Mouse (Mus musculus): ENCODE results near the gene Slc15a1.
A peak's percentile ranks its signal among the peaks of the same experiment; 100 is the strongest.

Gene Slc15a1

GRCm38 (mm10) chr14:121493712-121494111, 11.3 kb downstream of the Slc15a1 start:
- DNase-seq (ENCODE audit: low spot score) = no peak

GRCm38 (mm10) chr14:121492328-121492727, 12.7 kb downstream of the Slc15a1 start:
- no peak for DNase-seq (ENCODE audit: low spot score)

- no peak for DNase-seq (ENCODE audit: low spot score)
These were observed 19.3 kb downstream of the Slc15a1 start for GRCm38 (mm10) chr14:121485722-121486121.

GRCm38 (mm10) chr14:121484436-121484835, 20.6 kb downstream of the Slc15a1 start:
- DNase-seq (ENCODE audit: low spot score) = peak; percentile 19

GRCm38 (mm10) chr14:121482181-121482580, 22.9 kb downstream of the Slc15a1 start:
- no peak for DNase-seq (ENCODE audit: low spot score)

GRCm38 (mm10) chr14:121481591-121481990, 23.5 kb downstream of the Slc15a1 start:
- no peak for DNase-seq (ENCODE audit: low spot score)

GRCm38 (mm10) chr14:121479096-121479495, 26.0 kb downstream of the Slc15a1 start:
- no peak for DNase-seq (ENCODE audit: low spot score)

GRCm38 (mm10) chr14:121477925-121478693, 26.9 kb downstream of the Slc15a1 start:
- DNase-seq (ENCODE audit: low spot score) = no peak

GRCm38 (mm10) chr14:121473869-121474268, 31.2 kb downstream of the Slc15a1 start:
- DNase-seq (ENCODE audit: low spot score) = no peak

- DNase-seq (ENCODE audit: low spot score) = no peak
These were observed 33.4 kb downstream of the Slc15a1 start for GRCm38 (mm10) chr14:121471545-121472121.

- no peak for DNase-seq (ENCODE audit: low spot score)
These were observed 35.5 kb downstream of the Slc15a1 start for GRCm38 (mm10) chr14:121469601-121470000.

- no peak for DNase-seq (ENCODE audit: low spot score)
These were observed 37.4 kb downstream of the Slc15a1 start for GRCm38 (mm10) chr14:121467646-121468045.

GRCm38 (mm10) chr14:121466501-121466900, 38.6 kb downstream of the Slc15a1 start:
- DNase-seq (ENCODE audit: low spot score) = no peak

GRCm38 (mm10) chr14:121464318-121464717, 40.7 kb downstream of the Slc15a1 start:
- no peak for DNase-seq (ENCODE audit: low spot score)

- DNase-seq (ENCODE audit: low spot score) = no peak
These were observed 42.3 kb downstream of the Slc15a1 start for GRCm38 (mm10) chr14:121462756-121463155.

- DNase-seq (ENCODE audit: low spot score) = no peak
These were observed 44.1 kb downstream of the Slc15a1 start for GRCm38 (mm10) chr14:121460966-121461365.

- no peak for DNase-seq (ENCODE audit: low spot score)
These were observed 46.5 kb downstream of the Slc15a1 start for GRCm38 (mm10) chr14:121458521-121458920.

- DNase-seq (ENCODE audit: low spot score) = no peak
These were observed 47.5 kb downstream of the Slc15a1 start for GRCm38 (mm10) chr14:121457536-121457935.

- DNase-seq (ENCODE audit: low spot score) = no peak
These were observed 48.4 kb downstream of the Slc15a1 start for GRCm38 (mm10) chr14:121456416-121457285.

- no peak for DNase-seq (ENCODE audit: low spot score)
These were observed 49.1 kb downstream of the Slc15a1 start for GRCm38 (mm10) chr14:121455976-121456375.

- DNase-seq (ENCODE audit: low spot score) = peak; percentile 44
These were observed 49.5 kb downstream of the Slc15a1 start for GRCm38 (mm10) chr14:121455527-121455926.

GRCm38 (mm10) chr14:121453130-121453529, 51.9 kb downstream of the Slc15a1 start:
- DNase-seq (ENCODE audit: low spot score) = no peak

GRCm38 (mm10) chr14:121452227-121452626, 52.8 kb downstream of the Slc15a1 start:
- no peak for DNase-seq (ENCODE audit: low spot score)

All from MN1 (cell line).